Mouse (Mus musculus) hindbrain, embryonic 10.5 days (tissue): ENCODE results near the gene Gm11011. TPM values are rescaled to one million over a fixed set of nuclear protein-coding genes. Genes with fewer than 3 reads are reported as not detected.
A peak's percentile ranks its signal among the peaks of the same experiment; 100 is the strongest.

Experiments used
- DNase-seq: peaks from one replicate; pipeline ENCODE4 v3.0.0-alpha.2; 2017; ENCODE audit warnings: low spot score
- H3K27ac ChIP-seq: fragments of 300-500 bp; sonication (generic); 2 replicates; pipeline ENCODE4 v1.5.1; 2016; ENCODE audit warnings: mild to moderate bottlenecking, moderate library complexity
- H3K27me3 ChIP-seq: fragments of 300-500 bp; sonication (generic); 2 replicates; pipeline ENCODE4 v1.6.1; 2016; ENCODE audit warnings: mild to moderate bottlenecking; ENCODE audit not compliant: poor library complexity, insufficient read depth, severe bottlenecking
- H3K36me3 ChIP-seq: fragments of 300-500 bp; sonication (generic); 2 replicates; pipeline ENCODE4 v1.6.1; 2016; ENCODE audit warnings: mild to moderate bottlenecking, moderate library complexity
- H3K4me1 ChIP-seq: fragments of 300-500 bp; sonication (generic); replicated peaks from 2 replicates; pipeline ENCODE4 v1.6.1; 2016; ENCODE audit warnings: mild to moderate bottlenecking
- H3K4me3 ChIP-seq: fragments of 300-500 bp; sonication (generic); 2 replicates; pipeline ENCODE4 v1.5.1; 2016; ENCODE audit warnings: mild to moderate bottlenecking, moderate library complexity
- H3K9me3 ChIP-seq: fragments of 300-500 bp; sonication (generic); 2 replicates; pipeline ENCODE4 v1.6.1; 2016; ENCODE audit warnings: mild to moderate bottlenecking, moderate library complexity
- WGBS: fragments of 180-500 bp; shearing (Covaris S2); methylation state at CpG from one replicate; pipeline ENCODE4 v1.1.7; 2016; 5-methylcytosine and 5-hydroxymethylcytosine counted together
- polyA plus RNA-seq: library from polyadenylated mRNA; unstranded; fragments of >200 nt; fragmentation: Nextera tagmentation; extraction: Ambion mirVana; gene quantifications from 2 replicates; pipeline ENCODE4 v1.2.1, GENCODE M21; 2016

The Gm11011 gene
- polyA plus RNA-seq, 1 experiment from 2014 or later: not detected

GRCm38 (mm10) chr2:169584745-169585456 lies 2.6 kb downstream of the Gm11011 start:
- no peak for DNase-seq
- H3K27me3 ChIP-seq: no peaks in the 10 kb centered on the region
- H3K27ac ChIP-seq: peak overlapping the region; percentile 24; the same call in 1 of the 2 replicates
- peaks cover 16% of the 10 kb centered on the region for H3K4me1 ChIP-seq
- H3K9me3 ChIP-seq: no peaks in the 10 kb centered on the region
- H3K36me3 ChIP-seq: no peaks in the 10 kb centered on the region
- H3K4me3 ChIP-seq: no peak overlapping the region
- WGBS: 68% methylated on average over 15 of the region's 15 CpGs

- Histone ChIP-seq H3K27ac (no peak overlapping the region), H3K4me1 (peaks cover 16% of the 10 kb centered on the region), H3K9me3 (no peaks in the 10 kb centered on the region), H3K27me3 (no peaks in the 10 kb centered on the region), H3K4me3 (no peak overlapping the region), H3K36me3 (no peaks in the 10 kb centered on the region)
- DNase-seq: no peak
- WGBS: 80% methylated on average over 3 of the region's 3 CpGs
These were observed 4.1 kb downstream of the Gm11011 start for GRCm38 (mm10) chr2:169583476-169583875.

GRCm38 (mm10) chr2:169577508-169578196 lies 9.9 kb downstream of the Gm11011 start:
- no peaks in the 10 kb centered on the region for H3K9me3 ChIP-seq
- no peak overlapping the region for H3K27ac ChIP-seq
- DNase-seq: no peak
- H3K4me1 ChIP-seq: no peaks in the 10 kb centered on the region
- H3K27me3 ChIP-seq: no peaks in the 10 kb centered on the region; the same call in 1 of the 2 replicates
- H3K4me3 ChIP-seq: no peak overlapping the region
- WGBS: 88% methylated on average over 7 of the region's 7 CpGs
- H3K36me3 ChIP-seq: no peaks in the 10 kb centered on the region

- Histone ChIP-seq H3K4me1 (no peaks in the 10 kb centered on the region), H3K27me3 (no peaks in the 10 kb centered on the region), H3K27ac (no peak overlapping the region), H3K9me3 (no peaks in the 10 kb centered on the region), H3K4me3 (no peak overlapping the region), H3K36me3 (no peaks in the 10 kb centered on the region)
- DNase-seq: no peak
- WGBS: 89% methylated on average over 10 of the region's 10 CpGs
These were observed 17.5 kb downstream of the Gm11011 start for GRCm38 (mm10) chr2:169570063-169570462.

GRCm38 (mm10) chr2:169566159-169566558 lies 21.4 kb downstream of the Gm11011 start:
- WGBS: 76% methylated on average over 4 of the region's 4 CpGs
- DNase-seq: no peak
- Histone ChIP-seq H3K9me3 (no peaks in the 10 kb centered on the region), H3K4me1 (no peaks in the 10 kb centered on the region), H3K27ac (no peak overlapping the region), H3K4me3 (no peak overlapping the region), H3K36me3 (no peaks in the 10 kb centered on the region), H3K27me3 (no peaks in the 10 kb centered on the region)

GRCm38 (mm10) chr2:169565751-169566150 lies 21.8 kb downstream of the Gm11011 start:
- H3K4me1 ChIP-seq: no peaks in the 10 kb centered on the region
- DNase-seq: no peak
- H3K36me3 ChIP-seq: no peaks in the 10 kb centered on the region
- 81% methylated on average over 7 of the region's 7 CpGs for WGBS
- H3K9me3 ChIP-seq: no peaks in the 10 kb centered on the region
- H3K27ac ChIP-seq: no peak overlapping the region
- no peak overlapping the region for H3K4me3 ChIP-seq
- no peaks in the 10 kb centered on the region for H3K27me3 ChIP-seq

GRCm38 (mm10) chr2:169545674-169546073 lies 41.9 kb downstream of the Gm11011 start:
- Histone ChIP-seq H3K4me3 (no peak overlapping the region), H3K27ac (no peak overlapping the region), H3K9me3 (no peaks in the 10 kb centered on the region), H3K36me3 (no peaks in the 10 kb centered on the region), H3K4me1 (peaks cover 4% of the 10 kb centered on the region; the same call in 1 of the 2 replicates), H3K27me3 (no peaks in the 10 kb centered on the region)
- WGBS: 92% methylated on average over 7 of the region's 7 CpGs
- no peak for DNase-seq

GRCm38 (mm10) chr2:169538906-169539305 lies 48.6 kb downstream of the Gm11011 start:
- Histone ChIP-seq H3K27ac (no peak overlapping the region), H3K4me1 (no peaks in the 10 kb centered on the region), H3K9me3 (no peaks in the 10 kb centered on the region), H3K4me3 (no peak overlapping the region), H3K27me3 (no peaks in the 10 kb centered on the region), H3K36me3 (no peaks in the 10 kb centered on the region)
- no peak for DNase-seq
- WGBS: 83% methylated on average over 4 of the region's 4 CpGs

Other genes with a start within 250 kb of the Gm11011 start
- gene Tshz2, start 45.3 kb upstream of the Gm11011 start, polyA plus RNA-seq: 3.0 and 5.1 TPM in 2 replicates